Mouse (Mus musculus) bone marrow, adult 2 months (tissue): ENCODE measurements around the gene Glod4. TPM values are rescaled to one million over a fixed set of nuclear protein-coding genes. Genes with fewer than 3 reads are reported as not detected.
"Not testable (repeated sequence)": the region's sequence is repeated elsewhere in the genome, so short reads cannot be mapped to it uniquely, and the experiment has no call there.

Experiments
- H3K27ac ChIP-seq: fragments of 200-500 bp; 2 replicates; pipeline ENCODE4 v1.5.1; 2012; ENCODE audit warnings: low read depth, mild to moderate bottlenecking, control low read depth, inconsistent platforms, low read length; ENCODE audit not compliant: control insufficient read depth, poor library complexity, insufficient read depth
- H3K4me1 ChIP-seq: fragments of 200-500 bp; 2 replicates; pipeline ENCODE4 v1.6.1; 2011; ENCODE audit warnings: low read length; ENCODE audit not compliant: control insufficient read depth, insufficient read depth
- H3K4me3 ChIP-seq: fragments of 200-500 bp; replicated peaks from 2 replicates; pipeline ENCODE3; 2011; ENCODE audit warnings: mild to moderate bottlenecking, low read depth, low read length, control low read depth; ENCODE audit not compliant: control insufficient read depth
- CTCF ChIP-seq: fragments of 200-500 bp; IDR thresholded peaks from 2 replicates; pipeline ENCODE4 v1.5.1; 2011; ENCODE audit warnings: low read length, control low read depth; ENCODE audit not compliant: control insufficient read depth, insufficient read depth
- POLR2A ChIP-seq: fragments of 200-500 bp; IDR thresholded peaks from 2 replicates; pipeline ENCODE4 v1.6.1; 2011; ENCODE audit warnings: low read depth, mild to moderate bottlenecking, control low read depth, low read length, borderline replicate concordance; ENCODE audit not compliant: control insufficient read depth
- whole genome bisulfite sequencing: fragments of 180-500 bp; shearing (Covaris S2); methylation state at CpG from one replicate; pipeline ENCODE4 v1.1.7; 2018; 5-methylcytosine and 5-hydroxymethylcytosine counted together
- polyA plus RNA-seq: library from polyadenylated mRNA; stranded (reverse); fragments of >200 nt; gene quantifications from 2 replicates; pipeline ENCODE4 v1.2.4, GENCODE M21; 2011; ENCODE audit warnings: low replicate concordance; ENCODE audit not compliant: missing spikeins, insufficient read depth, insufficient read length

Gene Glod4
- polyA plus RNA-seq, 1 experiment: 25.0 TPM

DNA sequence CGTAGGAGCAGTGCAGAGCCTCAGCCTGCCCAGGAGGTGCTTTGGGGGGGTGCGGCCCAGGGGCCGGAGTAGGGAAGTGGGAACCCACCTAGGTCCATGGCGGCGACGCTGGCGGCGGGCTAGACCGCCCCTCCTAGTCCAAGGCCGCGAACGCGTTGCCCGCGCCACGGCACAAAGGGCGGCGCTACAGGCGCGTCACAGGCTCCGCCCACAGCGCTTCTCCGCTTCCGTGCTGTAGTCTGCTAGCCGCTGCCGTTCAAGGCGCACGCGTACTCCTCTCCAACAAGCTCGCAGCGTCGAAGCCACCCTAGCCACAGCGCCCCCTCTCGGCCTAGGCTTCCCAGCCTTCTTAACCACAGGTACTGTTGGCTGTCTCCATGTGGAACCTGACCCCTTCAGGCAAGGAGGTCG is 26.1 kb downstream of the Glod4 start, which contains the start of the genes Dbil5 and Gemin4:
TSS of gene Dbil5 (plus strand) at position 219 of the 411 bp plus-strand sequence.
TSS of gene Gemin4 (minus strand) at position 275 of the 411 bp plus-strand sequence.
- H3K4me3 ChIP-seq: peak within 1 kb of the TSS; percentile 84
- under 1% methylated on average over 35 of the region's 35 CpGs for WGBS
- peak; percentile 90; the same call in 1 of the 2 replicates for TF ChIP-seq POLR2A
- TF ChIP-seq CTCF: peak; percentile 99
- peak within 1 kb of the TSS; percentile 53 for H3K27ac ChIP-seq
- H3K4me1 ChIP-seq: no peaks in the 10 kb centered on the region

GRCm38 (mm10) chr11:76216681-76217389 is 26.7 kb downstream of the Glod4 start:
- Histone ChIP-seq H3K4me1 (no peaks in the 10 kb centered on the region), H3K4me3 (peak overlapping the region; percentile 84), H3K27ac (peak overlapping the region; percentile 53)
- TF ChIP-seq POLR2A (no peak), CTCF (no peak)
- 1% methylated on average over 33 of the region's 33 CpGs for WGBS

GRCm38 (mm10) chr11:76216049-76216540 is 27.4 kb downstream of the Glod4 start:
- TF ChIP-seq POLR2A (no peak), CTCF (no peak)
- no peak overlapping the region for H3K4me3 ChIP-seq
- WGBS: 86% methylated on average over 5 of the region's 5 CpGs
- H3K4me1 ChIP-seq: no peaks in the 10 kb centered on the region
- H3K27ac ChIP-seq: no peak overlapping the region

DNA sequence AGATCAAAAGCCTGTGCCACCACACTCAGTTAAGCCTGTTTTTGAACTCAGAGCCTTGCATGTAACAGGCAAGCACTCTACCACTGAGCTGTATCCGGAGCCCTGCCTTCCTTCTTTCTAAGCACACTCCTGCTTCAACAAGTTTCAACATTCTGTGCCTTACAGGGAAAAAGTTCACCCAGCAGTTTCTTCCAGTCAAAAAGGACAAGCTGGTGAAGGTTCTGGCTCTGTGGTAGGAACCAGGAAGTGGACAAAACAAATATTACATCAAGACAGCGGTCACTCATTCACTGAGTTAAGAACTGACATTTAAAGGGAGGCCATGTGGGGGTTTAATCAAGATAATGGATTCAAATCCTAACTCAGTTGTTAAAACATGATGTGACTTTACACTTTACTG is 28.5 kb downstream of the Glod4 start:
- no peak overlapping the region for H3K4me3 ChIP-seq
- H3K4me1 ChIP-seq: no peaks in the 10 kb centered on the region
- 64% methylated on average over 2 of the region's 2 CpGs for WGBS
- no peak for TF ChIP-seq CTCF
- TF ChIP-seq POLR2A: no peak
- no peak overlapping the region for H3K27ac ChIP-seq

DNA sequence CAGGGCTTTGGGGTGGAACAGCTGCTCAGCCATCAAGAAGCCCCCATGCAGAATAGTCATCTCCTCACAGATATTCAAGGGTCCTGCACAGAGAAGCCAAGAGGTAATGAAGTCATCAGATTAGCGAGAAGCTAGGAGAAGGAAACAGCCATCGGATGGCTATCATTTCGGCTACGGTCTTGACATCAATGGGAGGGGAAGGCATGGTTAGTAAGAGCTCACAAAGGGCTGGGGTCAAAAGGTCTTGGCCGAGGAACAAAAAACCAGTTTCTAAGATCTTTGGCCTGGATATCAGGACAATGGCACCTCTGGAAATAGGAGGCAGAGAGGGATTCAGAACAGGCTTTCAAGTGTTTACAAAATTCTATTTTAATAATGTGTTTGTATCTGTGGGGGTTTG is 29.7 kb downstream of the Glod4 start:
- WGBS: 85% methylated on average over 5 of the region's 5 CpGs

GRCm38 (mm10) chr11:76211595-76211994 is 31.9 kb downstream of the Glod4 start:
- H3K4me1 ChIP-seq, H3K27ac ChIP-seq, H3K4me3 ChIP-seq: not testable (repeated sequence)
- WGBS: 95% methylated on average over 5 of the region's 6 CpGs

More for the DNA sequence above, 29.7 kb downstream of the Glod4 start:
- Histone ChIP-seq H3K4me1 (no peaks in the 10 kb centered on the region), H3K4me3 (no peak overlapping the region), H3K27ac (no peak overlapping the region)
- no peak for TF ChIP-seq CTCF
- no peak for TF ChIP-seq POLR2A

GRCm38 (mm10) chr11:76210228-76210985 is 33.1 kb downstream of the Glod4 start:
- Histone ChIP-seq H3K27ac (no peak overlapping the region), H3K4me3 (no peak overlapping the region), H3K4me1 (no peaks in the 10 kb centered on the region)
- TF ChIP-seq POLR2A: no peak
- TF ChIP-seq CTCF: no peak
- 79% methylated on average over 13 of the region's 13 CpGs for WGBS

DNA sequence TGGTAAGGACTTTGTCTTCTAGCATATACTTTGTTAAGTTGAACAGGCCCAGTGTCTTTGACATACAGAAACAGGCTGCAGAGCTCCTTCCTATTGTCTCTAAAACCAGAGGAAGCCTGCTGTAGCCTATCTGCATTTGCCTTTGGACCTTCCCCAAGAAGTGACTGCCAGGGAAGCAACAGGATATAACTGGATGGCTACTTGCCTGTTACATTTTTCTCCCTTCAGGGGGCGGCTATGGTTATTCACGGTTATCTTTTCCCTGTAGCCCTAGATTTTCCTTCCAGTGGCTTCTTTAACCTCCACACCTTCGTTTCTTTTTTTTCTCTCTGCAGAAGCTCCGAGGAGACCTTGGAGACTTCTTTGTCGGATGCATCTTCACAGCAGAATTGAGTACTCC is 36.7 kb downstream of the Glod4 start:
- no peak overlapping the region for H3K4me3 ChIP-seq

More for the DNA sequence above, 36.7 kb downstream of the Glod4 start:
- Histone ChIP-seq H3K4me1 (no peaks in the 10 kb centered on the region), H3K27ac (no peak overlapping the region)
- TF ChIP-seq CTCF: no peak
- no peak for TF ChIP-seq POLR2A
- WGBS: 75% methylated on average over 5 of the region's 5 CpGs
